Mouse (Mus musculus): ENCODE data around the gene Sntg2. TPM values are rescaled to one million over a fixed set of nuclear protein-coding genes. Genes with fewer than 3 reads are reported as not detected.

Gene Sntg2
- polyA plus RNA-seq, 1 experiment from 2014 or later: 0.31 TPM

Other genes starting within 250 kb of the Sntg2 start
- gene Tpo, start 240.8 kb downstream of the Sntg2 start, polyA plus RNA-seq (2016; fragmentation: Nextera tagmentation; extraction: Ambion mirVana): not detected in 2 replicates
- 31.1 and 31.8 TPM in 2 replicates for gene Tmem18, start 211.1 kb upstream of the Sntg2 start, polyA plus RNA-seq (2016; fragmentation: Nextera tagmentation; extraction: Ambion mirVana)